Mouse (Mus musculus) ES-E14 (cell line): ENCODE results near the gene Sec14l4. TPM values are rescaled to one million over a fixed set of nuclear protein-coding genes. Genes with fewer than 3 reads are reported as not detected.

Source experiments
- DNase-seq: peaks from one replicate; pipeline ENCODE4 v3.0.0-alpha.2; 2013; ENCODE audit warnings: low read depth, low spot score
- H3K27ac ChIP-seq: 2 replicates; pipeline ENCODE4 v1.5.1; 2012; ENCODE audit warnings: low read depth, mild to moderate bottlenecking, low read length, moderate library complexity, mixed read lengths; ENCODE audit not compliant: poor library complexity, insufficient read depth, severe bottlenecking
- H3K36me3 ChIP-seq: 2 replicates; pipeline ENCODE4 v1.6.1; 2012; ENCODE audit warnings: mild to moderate bottlenecking, low read length, moderate library complexity, mixed read lengths; ENCODE audit not compliant: control insufficient read depth, poor library complexity, insufficient read depth, severe bottlenecking
- H3K4me1 ChIP-seq, 2 experiments: fragments of 150-350 bp in 1 of 2; sonication (generic) in 1 of 2; 2 replicates each; pipeline ENCODE4 v1.6.1; 2012; ENCODE audit warnings: low read length in 2 of 2, mild to moderate bottlenecking in 1 of 2, mixed read lengths in 1 of 2; ENCODE audit not compliant: control insufficient read depth in 2 of 2, insufficient read depth in 2 of 2, poor library complexity in 1 of 2
- H3K4me3 ChIP-seq, 2 experiments: fragments of 150-350 bp in 1 of 2; sonication (generic) in 1 of 2; 2 replicates each; pipeline ENCODE4 v1.5.1; 2012; ENCODE audit warnings: low read length in 2 of 2, low read depth in 1 of 2, mild to moderate bottlenecking in 1 of 2, mixed read lengths in 1 of 2; ENCODE audit not compliant: insufficient read depth in 1 of 2, poor library complexity in 1 of 2, severe bottlenecking in 1 of 2
- H3K9ac ChIP-seq: 2 replicates; pipeline ENCODE4 v1.6.1; 2012; ENCODE audit warnings: low read depth, mild to moderate bottlenecking, low read length, mixed read lengths; ENCODE audit not compliant: poor library complexity, insufficient read depth, severe bottlenecking
- H3K9me3 ChIP-seq: fragments of 150-350 bp; sonication (generic); 2 replicates; pipeline ENCODE4 v1.6.1; 2012; ENCODE audit warnings: low read depth, mild to moderate bottlenecking, low read length; ENCODE audit not compliant: control insufficient read depth, insufficient read depth
- CHD2 ChIP-seq: IDR thresholded peaks from 2 replicates; pipeline ENCODE4 v1.6.1; 2014; ENCODE audit warnings: mild to moderate bottlenecking, low read depth, low read length, inconsistent platforms
- HCFC1 ChIP-seq: IDR thresholded peaks from 2 replicates; pipeline ENCODE4 v1.6.1; 2012; ENCODE audit warnings: low read length, inconsistent platforms, borderline replicate concordance; ENCODE audit not compliant: insufficient read depth
- MAFK ChIP-seq: IDR thresholded peaks from 2 replicates; pipeline ENCODE4 v1.6.1; 2014; ENCODE audit warnings: mild to moderate bottlenecking, low read depth, low read length, inconsistent platforms; ENCODE audit not compliant: insufficient read depth
- ZC3H11A ChIP-seq: IDR thresholded peaks from 2 replicates; pipeline ENCODE4 v1.6.1; 2012; ENCODE audit warnings: low read depth, mild to moderate bottlenecking, inconsistent platforms, low read length, borderline replicate concordance
- ZNF384 ChIP-seq: IDR thresholded peaks from 2 replicates; pipeline ENCODE4 v1.6.1; 2012; ENCODE audit warnings: low read depth, low read length, inconsistent platforms
- in situ Hi-C, 2 experiments: fragments of 600-800 bp; cut with MboI; formaldehyde crosslinking; loops; one replicate each; pipeline ENCODE4 v1.15.1; 2025; ENCODE audit warnings: low sequenced_read_pairs in 2 of 2, inconsistent platforms in 1 of 2; ENCODE audit not compliant: unreplicated experiment in 2 of 2
- total RNA-seq: library from RNA; depleted of rRNA; stranded (reverse); fragments of 300-350 nt; gene quantifications from 2 replicates; pipeline ENCODE4 v1.2.3, GENCODE M21; 2012

The Sec14l4 gene
- total RNA-seq, 1 experiment = 0.94 TPM

GRCm38 (mm10) chr11:4083316-4084078 is 52.2 kb downstream of the Sec14l4 start:
- Histone ChIP-seq H3K4me3 (no peak overlapping the region), H3K27ac (no peak overlapping the region), H3K9ac (no peak overlapping the region), H3K4me1 (no peaks in the 10 kb centered on the region), H3K36me3 (no peaks in the 10 kb centered on the region), H3K9me3 (no peaks in the 10 kb centered on the region)
- TF ChIP-seq HCFC1 (no peak), CHD2 (no peak), ZC3H11A (peak; percentile 77; the same call in 1 of the 2 replicates), ZNF384 (no peak)
- in situ Hi-C loops = loop anchor here in 1 of 2 experiments (5.0 kb wide), 1 partner anchor 76 kb away; no protein-coding TSS in a partner anchor
- peak; percentile 62 for DNase-seq

GRCm38 (mm10) chr11:4086246-4086645 is 55.0 kb downstream of the Sec14l4 start:
- H3K27ac ChIP-seq = no peak overlapping the region
- no peak for DNase-seq
- no peaks in the 10 kb centered on the region for H3K4me1 ChIP-seq
- H3K9me3 ChIP-seq = no peaks in the 10 kb centered on the region
- H3K4me3 ChIP-seq = no peak overlapping the region
- H3K9ac ChIP-seq = no peak overlapping the region
- in situ Hi-C loops = no loop called here
- no peaks in the 10 kb centered on the region for H3K36me3 ChIP-seq
- TF ChIP-seq ZNF384 (no peak), MAFK (no peak), HCFC1 (no peak), CHD2 (no peak), ZC3H11A (no peak)

DNA sequence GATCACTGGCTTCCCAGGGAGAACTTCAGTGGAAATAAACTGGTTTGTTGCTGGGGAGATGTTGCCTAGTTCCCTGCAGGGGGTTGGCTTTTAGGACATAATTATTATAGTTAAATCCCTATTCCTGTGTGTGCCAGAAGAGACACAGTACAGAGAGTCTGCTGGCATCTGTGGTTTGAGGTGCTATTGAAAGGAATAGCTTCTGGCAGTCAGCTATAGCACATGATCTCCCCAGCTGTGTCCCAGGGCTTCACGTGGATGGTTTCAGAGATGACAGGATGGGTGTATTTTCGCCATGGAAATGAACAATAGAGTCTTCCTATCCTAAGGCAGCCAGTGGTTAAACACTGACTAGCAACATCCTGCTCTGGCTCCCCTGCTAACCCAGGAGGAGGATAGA is 56.0 kb downstream of the Sec14l4 start:
- H3K36me3 ChIP-seq = peaks cover 5% of the 10 kb centered on the region; the same call in 1 of the 2 replicates
- DNase-seq = no peak
- H3K4me1 ChIP-seq = no peaks in the 10 kb centered on the region
- no peak overlapping the region for H3K27ac ChIP-seq
- in situ Hi-C loops = no loop called here
- TF ChIP-seq CHD2 = no peak
- no peak for TF ChIP-seq ZNF384
- TF ChIP-seq MAFK = no peak
- TF ChIP-seq HCFC1 = no peak
- TF ChIP-seq ZC3H11A = no peak
- H3K9me3 ChIP-seq = no peaks in the 10 kb centered on the region
- no peak overlapping the region for H3K4me3 ChIP-seq
- H3K9ac ChIP-seq = no peak overlapping the region

DNA sequence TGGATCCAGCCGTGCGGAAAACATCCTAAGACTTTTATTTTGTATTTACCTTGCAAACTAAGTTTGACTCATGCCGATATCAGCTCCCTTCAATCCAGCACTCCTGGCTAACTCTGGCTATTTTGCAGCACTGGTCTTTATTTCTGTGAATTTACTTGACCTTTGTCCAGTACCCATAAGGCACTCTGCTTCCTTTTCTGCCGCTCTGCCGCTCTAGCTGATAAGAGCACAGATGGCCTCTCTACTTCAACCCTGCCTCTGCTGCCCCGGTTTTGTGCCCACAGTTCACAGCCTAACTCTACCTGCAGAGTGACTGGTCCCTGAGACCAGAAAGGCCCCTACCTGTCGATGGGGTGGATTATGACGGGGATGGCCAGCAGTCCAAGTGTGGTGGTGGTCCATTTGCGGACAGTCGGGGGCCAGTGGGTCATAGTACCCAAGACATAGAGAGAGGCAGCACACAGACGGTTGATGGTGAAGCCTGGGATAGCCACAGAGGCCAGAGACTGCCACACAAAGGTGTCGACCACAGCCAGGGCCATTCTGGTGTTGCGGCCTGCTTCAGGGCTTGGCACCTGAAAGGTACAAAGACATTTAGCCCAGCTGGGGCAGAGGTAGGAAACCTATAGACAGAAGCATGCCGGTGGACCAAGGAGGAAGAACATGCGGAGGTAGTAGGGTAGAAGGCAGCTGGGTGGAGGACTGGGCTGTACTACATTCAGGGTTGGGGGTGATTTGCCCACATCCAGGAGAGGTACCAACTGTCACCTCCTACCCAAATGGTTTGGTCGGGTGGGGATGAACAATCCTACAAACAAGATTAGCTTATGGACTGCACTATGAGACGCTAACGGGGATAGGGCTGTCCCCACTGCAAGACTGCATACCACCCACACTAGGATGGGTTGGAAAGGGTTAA is 62.5 kb downstream of the Sec14l4 start:
- TF ChIP-seq HCFC1 = no peak
- no peak for TF ChIP-seq CHD2
- TF ChIP-seq MAFK = no peak
- TF ChIP-seq ZNF384 = no peak
- no peak for TF ChIP-seq ZC3H11A
- Histone ChIP-seq H3K27ac (no peak overlapping the region), H3K36me3 (peaks cover 14% of the 10 kb centered on the region; the same call in 1 of the 2 replicates), H3K9me3 (no peaks in the 10 kb centered on the region), H3K4me3 (peak overlapping the region in 1 of 2 experiments; percentile 46; a peak in 2 of 4 replicates), H3K9ac (peak overlapping the region; percentile 50; the same call in 1 of the 2 replicates), H3K4me1 (peaks cover 4 to 5% of the 10 kb centered on the region in 2 experiments; a peak in 2 of 4 replicates)
- in situ Hi-C loops = no loop called here
- no peak for DNase-seq
